ENCODE assay signal across 15 mouse cellular contexts in the genomic region with DNA sequence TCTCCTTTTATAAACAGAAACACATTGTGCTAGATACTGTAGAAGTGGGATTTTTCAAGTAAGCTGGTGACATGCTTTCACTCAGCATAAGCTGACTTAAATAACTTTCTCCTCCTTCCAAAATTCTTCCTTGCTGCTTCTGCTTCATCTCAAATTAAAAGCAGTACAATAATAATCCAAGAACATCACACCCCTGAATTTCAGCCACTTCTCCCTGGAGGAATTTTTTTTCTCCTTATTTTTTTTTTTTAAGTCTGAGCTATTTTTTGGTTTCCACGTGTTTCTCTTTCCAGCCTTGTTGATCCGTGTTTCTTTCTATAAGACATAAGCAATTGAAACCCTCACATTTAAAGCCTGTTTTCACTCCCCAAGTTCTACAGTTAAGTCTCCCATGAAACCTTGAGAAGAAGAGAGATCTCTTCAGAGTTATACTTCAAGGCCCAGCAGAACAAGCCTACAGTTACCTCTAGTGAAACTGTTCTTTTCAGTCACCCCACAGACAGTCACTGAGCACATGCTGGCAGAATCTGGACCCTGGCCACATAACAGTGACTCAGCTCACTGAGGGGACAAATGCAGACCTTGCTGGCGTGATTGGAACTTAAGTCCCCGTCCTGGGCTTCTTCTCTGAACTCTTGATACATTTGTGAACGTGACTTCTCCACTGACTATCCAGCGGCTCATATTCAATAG. TPM values are rescaled to one million over a fixed set of nuclear protein-coding genes. Genes with fewer than 3 reads are reported as not detected.
DNase-seq lines count a peak whose midpoint lies in the region; ATAC-seq lines count a peak whose summit lies in the region.
"Had no signal": no experiment of that assay in that cellular context is flagged by ENCODE, and none has a peak within 500 bp of the region (broad histone marks: within the 10 kb centered on the region; RNA-seq: fewer than 3 reads in every experiment).

No protein-coding gene starts in this region.

- DNase-seq in heart, adult 18-20 months: peak; percentile 5 to 18
- no peak for DNase-seq in heart, postnatal 14 days
- peak; percentile 49 for DNase-seq in adrenal gland, postnatal 10 days
- peak; percentile 81 for DNase-seq in cerebellum, adult 9-10 months
- no peak for DNase-seq in lung, postnatal 25 days (ENCODE audit: low spot score)
- no peak for DNase-seq in retina, embryonic 14.5 days (ENCODE audit: low spot score)
- DNase-seq: heart, postnatal 36 days; kidney, postnatal 10 days; layer of hippocampus, adult 9-11 months; left cerebral cortex, postnatal 4 days; lung, embryonic 14.5 days; thymus, adult 18-20 months had no signal

- intact Hi-C loops in heart, postnatal 14 days (cut with DNase I): no loop called here

- 0 out of 2 replicates have a peak, but pooled peaks have one; percentile 31 for ATAC-seq in megakaryocyte progenitor cell, adult 5-6 weeks (replicated peaks; ENCODE audit: poor library complexity)
- ATAC-seq: forebrain, embryonic 14.5 days had no signal

RNA-seq across cellular contexts. Expression of a gene that starts 6.4 kb away (rescaled TPM):
- total RNA-seq in heart, adult 18-20 months (2021): under 1 TPM; 0.31 to 0.47 TPM
- total RNA-seq in heart, postnatal 14 days (2021): under 1 TPM; 0.53 to 0.63 TPM
- total RNA-seq in adrenal gland, postnatal 10 days (2021): under 1 TPM; 0.30 to 0.42 TPM
- not detected in 2 replicates for total RNA-seq in megakaryocyte progenitor cell, adult 5-6 weeks (2015)
- not detected in 2 replicates for total RNA-seq in megakaryocyte progenitor cell, adult 5-6 weeks (2017)
- total RNA-seq: megakaryocyte-erythroid progenitor cell, adult 5-6 weeks had no signal

Comparison
In these comparisons a context has a peak if more than half of its experiments do, and no peak if none do; other contexts are left out.
1. DNase-seq: peak in heart, adult 18-20 months (2 of 2), adrenal gland, postnatal 10 days (single experiment) and cerebellum, adult 9-10 months (single experiment); none in heart, postnatal 14 days (0 of 2), lung, postnatal 25 days (single experiment) and retina, embryonic 14.5 days (single experiment).